Mouse (Mus musculus) intestine, embryonic 15.5 days (tissue): ENCODE measurements around the gene Fgfr3. TPM values are rescaled to one million over a fixed set of nuclear protein-coding genes. Genes with fewer than 3 reads are reported as not detected.

Source experiments
- ATAC-seq: fragments of 200-750 bp; cut with Nextera tagmentation; 2 replicates; pipeline ENCODE4 v1.8.0; 2017; ENCODE audit warnings: moderate TSS enrichment, moderate library complexity
- H3K27ac ChIP-seq: fragments of 300-500 bp; sonication (generic); 2 replicates; pipeline ENCODE4 v1.5.1; 2015; ENCODE audit warnings: mild to moderate bottlenecking, inconsistent platforms
- H3K27me3 ChIP-seq: fragments of 300-500 bp; sonication (generic); replicated peaks from 2 replicates; pipeline ENCODE4 v1.6.1; 2015; ENCODE audit warnings: inconsistent platforms
- H3K36me3 ChIP-seq: fragments of 300-500 bp; sonication (generic); 2 replicates; pipeline ENCODE4 v1.6.1; 2015; ENCODE audit warnings: inconsistent platforms
- H3K4me1 ChIP-seq: fragments of 300-500 bp; sonication (generic); replicated peaks from 2 replicates; pipeline ENCODE4 v1.6.1; 2015; ENCODE audit warnings: inconsistent platforms
- H3K4me2 ChIP-seq: fragments of 300-500 bp; sonication (generic); replicated peaks from 2 replicates; pipeline ENCODE4 v1.6.1; 2015; ENCODE audit warnings: mild to moderate bottlenecking, inconsistent platforms
- H3K4me3 ChIP-seq: fragments of 300-500 bp; sonication (generic); replicated peaks from 2 replicates; pipeline ENCODE4 v1.5.1; 2015; ENCODE audit warnings: inconsistent platforms
- H3K9ac ChIP-seq: fragments of 300-500 bp; sonication (generic); 2 replicates; pipeline ENCODE4 v1.6.1; 2015; ENCODE audit warnings: inconsistent platforms
- H3K9me3 ChIP-seq: fragments of 300-500 bp; sonication (generic); 2 replicates; pipeline ENCODE4 v1.6.1; 2016; ENCODE audit warnings: inconsistent platforms
- WGBS: fragments of 180-500 bp; shearing (Covaris S2); methylation state at CpG from one replicate; pipeline ENCODE4 v1.1.7; 2015; 5-methylcytosine and 5-hydroxymethylcytosine counted together
- polyA plus RNA-seq: library from polyadenylated mRNA; unstranded; fragments of >200 nt; fragmentation: Nextera tagmentation; extraction: Ambion mirVana; gene quantifications from 2 replicates; pipeline ENCODE4 v1.2.1, GENCODE M21; 2015

The Fgfr3 gene
- polyA plus RNA-seq, 1 experiment from 2014 or later: 11.6 TPM

DNA sequence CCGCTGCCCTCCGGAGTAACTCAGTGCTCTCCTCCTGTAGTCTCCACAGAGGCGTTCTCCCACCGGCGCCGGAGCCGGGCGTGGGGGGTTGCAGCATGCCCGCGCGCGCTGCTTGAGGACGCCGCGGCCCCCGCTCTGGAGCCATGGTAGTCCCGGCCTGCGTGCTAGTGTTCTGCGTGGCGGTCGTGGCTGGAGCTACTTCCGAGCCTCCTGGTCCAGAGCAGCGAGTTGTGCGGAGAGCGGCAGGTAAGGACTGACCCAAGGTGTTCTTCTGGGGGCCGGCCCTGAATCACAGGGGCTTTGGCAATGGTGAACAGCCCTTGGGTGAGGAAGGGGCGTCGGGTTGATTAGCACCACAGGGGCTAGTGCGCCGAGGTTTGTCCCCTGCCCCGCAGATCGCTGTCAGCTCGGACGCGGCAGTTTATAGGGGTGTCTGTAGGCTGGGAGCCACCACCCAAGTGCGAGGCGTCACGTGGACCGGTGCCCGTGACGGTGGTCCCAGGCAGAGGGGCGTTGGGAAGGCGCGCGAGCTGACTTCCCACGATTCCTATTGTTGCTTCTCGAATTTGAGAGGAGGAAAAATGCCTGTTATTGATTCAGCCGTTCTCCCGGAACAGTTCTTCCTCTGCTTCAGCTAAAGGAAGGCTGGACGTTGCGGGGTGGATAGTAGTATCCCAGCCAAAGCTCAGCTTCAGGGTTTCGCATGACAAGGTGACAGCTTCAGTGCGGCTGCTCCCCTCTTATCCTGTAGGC lies 968 bp downstream of the Fgfr3 start:
- WGBS: under 1% methylated on average over 53 of the region's 53 CpGs
- Histone ChIP-seq H3K9me3 (no peaks in the 10 kb centered on the region), H3K9ac (peak overlapping the region; percentile 77), H3K4me1 (peaks cover 40% of the 10 kb centered on the region), H3K4me3 (peak overlapping the region; percentile 77), H3K27ac (peak overlapping the region; percentile 87), H3K4me2 (peak overlapping the region; percentile 99), H3K36me3 (no peaks in the 10 kb centered on the region), H3K27me3 (peaks cover 11% of the 10 kb centered on the region)
- no peak for ATAC-seq

- 0 out of 2 replicates have a peak, but pooled peaks have one; percentile 7 for ATAC-seq
- Histone ChIP-seq H3K27me3 (peaks cover 11% of the 10 kb centered on the region), H3K4me3 (peak overlapping the region; percentile 77), H3K9me3 (no peaks in the 10 kb centered on the region), H3K9ac (peak overlapping the region; percentile 77), H3K4me2 (peak overlapping the region; percentile 99), H3K27ac (peak overlapping the region; percentile 87), H3K36me3 (no peaks in the 10 kb centered on the region), H3K4me1 (peaks cover 40% of the 10 kb centered on the region)
- WGBS: 1% methylated on average over 60 of the region's 61 CpGs
These were observed 1.7 kb downstream of the Fgfr3 start for GRCm38 (mm10) chr5:33723019-33723640.

GRCm38 (mm10) chr5:33723641-33724465 lies 2.4 kb downstream of the Fgfr3 start:
- peak; percentile 68 for ATAC-seq
- H3K9me3 ChIP-seq: no peaks in the 10 kb centered on the region
- peak overlapping the region; percentile 87 for H3K27ac ChIP-seq
- peak overlapping the region; percentile 99 for H3K4me2 ChIP-seq
- H3K4me3 ChIP-seq: peak overlapping the region; percentile 77
- H3K36me3 ChIP-seq: no peaks in the 10 kb centered on the region
- peak overlapping the region; percentile 77 for H3K9ac ChIP-seq
- H3K4me1 ChIP-seq: peaks cover 40% of the 10 kb centered on the region
- 8% methylated on average over 36 of the region's 36 CpGs for WGBS
- H3K27me3 ChIP-seq: peaks cover 11% of the 10 kb centered on the region

- Histone ChIP-seq H3K9ac (no peak overlapping the region), H3K27ac (no peak overlapping the region), H3K9me3 (no peaks in the 10 kb centered on the region), H3K36me3 (peaks cover 7% of the 10 kb centered on the region), H3K4me3 (no peak overlapping the region), H3K27me3 (peaks cover 11% of the 10 kb centered on the region), H3K4me1 (peaks cover 33% of the 10 kb centered on the region), H3K4me2 (no peak overlapping the region)
- WGBS: 74% methylated on average over 7 of the region's 7 CpGs
- no peak for ATAC-seq
These were observed 4.7 kb downstream of the Fgfr3 start for GRCm38 (mm10) chr5:33726081-33726647.

DNA sequence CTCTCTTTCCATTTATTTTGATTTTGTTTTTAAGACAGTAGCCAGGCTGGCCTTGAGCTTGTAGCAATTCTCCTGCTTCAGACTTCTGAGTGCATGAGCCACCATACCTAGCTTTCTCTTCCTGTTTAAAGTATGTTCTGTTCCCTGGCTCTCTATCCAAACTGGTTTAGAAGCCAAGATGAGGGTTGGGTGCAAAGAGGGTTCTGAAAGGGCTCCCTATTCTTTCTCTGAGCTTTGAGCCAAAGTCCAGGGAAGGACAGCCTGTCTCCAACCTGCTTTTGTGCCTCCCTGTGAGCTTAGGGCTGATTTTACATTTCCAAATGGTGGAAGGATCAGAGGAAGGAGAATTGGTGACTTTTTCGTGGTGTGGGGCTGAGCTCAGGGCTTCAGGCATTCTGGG lies 5.4 kb downstream of the Fgfr3 start:
- no peak overlapping the region for H3K9ac ChIP-seq
- H3K4me1 ChIP-seq: peaks cover 29% of the 10 kb centered on the region
- WGBS: 85% methylated on average over 1 of the region's 1 CpGs
- H3K4me2 ChIP-seq: no peak overlapping the region
- H3K27me3 ChIP-seq: peaks cover 11% of the 10 kb centered on the region
- H3K27ac ChIP-seq: no peak overlapping the region
- H3K36me3 ChIP-seq: peaks cover 14% of the 10 kb centered on the region
- no peak for ATAC-seq
- no peak overlapping the region for H3K4me3 ChIP-seq
- H3K9me3 ChIP-seq: no peaks in the 10 kb centered on the region

DNA sequence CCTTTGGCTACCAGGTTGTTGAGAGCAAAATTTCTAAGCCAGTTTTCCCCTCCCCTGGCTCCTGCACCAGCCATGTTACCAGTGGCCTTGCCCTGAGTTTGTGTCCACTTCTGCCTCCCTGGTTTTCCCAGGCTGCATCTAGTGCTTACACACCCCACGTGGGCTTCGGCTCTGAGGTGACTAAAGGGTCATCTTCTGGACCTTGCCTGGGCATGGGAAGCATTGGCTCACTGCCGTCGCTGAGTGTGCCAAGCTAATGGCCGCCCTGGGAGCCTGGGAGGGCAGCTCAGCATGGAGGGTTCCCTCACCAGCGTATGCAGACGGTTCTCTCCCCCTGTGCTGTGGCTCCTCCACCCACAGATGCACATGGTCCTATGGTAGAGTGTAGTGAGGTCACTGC lies 7.4 kb downstream of the Fgfr3 start:
- Histone ChIP-seq H3K9me3 (no peaks in the 10 kb centered on the region), H3K36me3 (peaks cover 26% of the 10 kb centered on the region), H3K4me1 (peaks cover 18% of the 10 kb centered on the region; the same call in 1 of the 2 replicates), H3K27me3 (0 out of 2 replicates have a peak, but pooled peaks cover 3% of the 10 kb centered on the region), H3K4me2 (no peak overlapping the region), H3K9ac (no peak overlapping the region), H3K27ac (no peak overlapping the region), H3K4me3 (no peak overlapping the region)
- 82% methylated on average over 7 of the region's 7 CpGs for WGBS
- ATAC-seq: no peak

DNA sequence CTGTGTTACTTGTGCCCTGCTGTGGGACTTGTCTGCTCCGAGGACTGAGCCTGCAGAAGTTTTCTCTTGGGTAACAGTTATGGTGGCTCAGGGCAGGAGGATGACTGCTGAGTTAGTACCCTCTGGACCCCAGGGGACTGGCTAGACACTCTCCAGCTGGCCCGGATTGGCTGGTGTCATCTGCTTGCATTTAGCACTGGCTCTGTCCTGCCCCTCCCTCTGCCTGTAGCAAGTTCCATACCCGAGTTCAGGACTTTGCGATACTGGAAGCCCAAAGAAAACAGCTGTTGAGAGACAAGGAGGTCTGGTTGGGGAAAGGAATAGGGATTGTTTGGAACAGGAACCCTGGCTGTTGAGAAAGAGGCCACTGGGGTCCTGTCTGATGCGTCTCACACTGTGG lies 9.0 kb downstream of the Fgfr3 start:
- H3K27ac ChIP-seq: no peak overlapping the region
- H3K9ac ChIP-seq: no peak overlapping the region
- no peak overlapping the region for H3K4me2 ChIP-seq
- H3K36me3 ChIP-seq: peaks cover 30% of the 10 kb centered on the region
- H3K4me3 ChIP-seq: no peak overlapping the region
- peaks cover 11% of the 10 kb centered on the region; the same call in 1 of the 2 replicates for H3K4me1 ChIP-seq
- no peaks in the 10 kb centered on the region for H3K9me3 ChIP-seq
- WGBS: 50% methylated on average over 5 of the region's 5 CpGs
- no peak for ATAC-seq
- H3K27me3 ChIP-seq: no peaks in the 10 kb centered on the region

GRCm38 (mm10) chr5:33731051-33731450 lies 9.6 kb downstream of the Fgfr3 start:
- H3K27ac ChIP-seq: no peak overlapping the region
- H3K4me2 ChIP-seq: no peak overlapping the region
- no peak for ATAC-seq
- no peak overlapping the region for H3K9ac ChIP-seq
- H3K4me3 ChIP-seq: no peak overlapping the region
- WGBS: 62% methylated on average over 21 of the region's 21 CpGs
- H3K4me1 ChIP-seq: peaks cover 6% of the 10 kb centered on the region; the same call in 1 of the 2 replicates
- no peaks in the 10 kb centered on the region for H3K27me3 ChIP-seq
- peaks cover 30% of the 10 kb centered on the region for H3K36me3 ChIP-seq
- H3K9me3 ChIP-seq: no peaks in the 10 kb centered on the region

- Histone ChIP-seq H3K36me3 (peaks cover 30% of the 10 kb centered on the region), H3K4me2 (no peak overlapping the region), H3K27me3 (no peaks in the 10 kb centered on the region), H3K9me3 (no peaks in the 10 kb centered on the region), H3K4me1 (no peaks in the 10 kb centered on the region), H3K4me3 (no peak overlapping the region), H3K9ac (no peak overlapping the region), H3K27ac (no peak overlapping the region)
- WGBS: 90% methylated on average over 12 of the region's 12 CpGs
- no peak for ATAC-seq
These were observed 12.4 kb downstream of the Fgfr3 start for GRCm38 (mm10) chr5:33733837-33734236.

DNA sequence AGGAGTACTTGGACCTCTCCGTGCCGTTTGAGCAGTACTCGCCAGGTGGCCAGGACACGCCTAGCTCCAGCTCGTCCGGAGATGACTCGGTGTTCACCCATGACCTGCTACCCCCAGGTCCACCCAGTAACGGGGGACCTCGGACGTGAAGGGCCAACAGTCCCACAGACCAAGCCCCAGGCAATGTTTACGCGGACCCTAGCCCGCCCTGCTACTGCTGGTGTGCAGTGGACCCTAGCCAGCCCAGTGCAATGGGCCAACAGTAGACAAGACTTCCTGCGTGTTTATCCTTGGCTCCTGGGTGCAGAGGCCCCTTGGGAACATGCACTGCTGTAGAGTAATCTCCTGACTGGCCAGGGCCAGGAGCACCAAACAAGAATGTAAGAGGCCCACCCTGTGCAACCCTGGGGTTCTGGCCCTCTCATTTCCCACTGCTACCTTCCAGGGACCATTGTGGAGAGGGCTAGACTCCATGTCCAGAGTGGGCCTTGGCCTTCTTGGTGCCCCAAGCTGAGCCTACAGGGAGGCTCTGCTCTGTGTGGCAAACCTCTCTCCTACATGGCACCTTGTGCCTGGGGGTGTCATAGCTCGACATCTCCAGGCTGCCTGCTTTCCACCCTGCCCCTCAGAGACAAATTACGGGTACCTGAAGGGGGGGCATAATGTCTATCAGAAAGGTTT lies 14.1 kb downstream of the Fgfr3 start:
- no peaks in the 10 kb centered on the region for H3K4me1 ChIP-seq
- no peaks in the 10 kb centered on the region for H3K9me3 ChIP-seq
- peaks cover 29% of the 10 kb centered on the region for H3K36me3 ChIP-seq
- 84% methylated on average over 16 of the region's 16 CpGs for whole genome bisulfite sequencing
- H3K27ac ChIP-seq: no peak overlapping the region
- H3K9ac ChIP-seq: no peak overlapping the region
- H3K4me2 ChIP-seq: no peak overlapping the region
- H3K27me3 ChIP-seq: no peaks in the 10 kb centered on the region
- no peak for ATAC-seq
- H3K4me3 ChIP-seq: no peak overlapping the region

GRCm38 (mm10) chr5:33736230-33736629 lies 14.8 kb downstream of the Fgfr3 start:
- Histone ChIP-seq H3K4me2 (no peak overlapping the region), H3K27me3 (no peaks in the 10 kb centered on the region), H3K4me1 (no peaks in the 10 kb centered on the region), H3K36me3 (peaks cover 29% of the 10 kb centered on the region), H3K9ac (no peak overlapping the region), H3K9me3 (no peaks in the 10 kb centered on the region), H3K4me3 (no peak overlapping the region), H3K27ac (no peak overlapping the region)
- no peak for ATAC-seq
- 51% methylated on average over 9 of the region's 9 CpGs for whole genome bisulfite sequencing
